Mouse (Mus musculus) embryo, embryonic 10 days (tissue): ENCODE results near the gene Krt71.
"Not testable (repeated sequence)": the region's sequence is repeated elsewhere in the genome, so short reads cannot be mapped to it uniquely, and the experiment has no call there.

Source experiments
- DNase-seq: peaks from one replicate; pipeline ENCODE4 v3.0.0-alpha.2; 2015; ENCODE audit warnings: low spot score

Gene Krt71

DNA sequence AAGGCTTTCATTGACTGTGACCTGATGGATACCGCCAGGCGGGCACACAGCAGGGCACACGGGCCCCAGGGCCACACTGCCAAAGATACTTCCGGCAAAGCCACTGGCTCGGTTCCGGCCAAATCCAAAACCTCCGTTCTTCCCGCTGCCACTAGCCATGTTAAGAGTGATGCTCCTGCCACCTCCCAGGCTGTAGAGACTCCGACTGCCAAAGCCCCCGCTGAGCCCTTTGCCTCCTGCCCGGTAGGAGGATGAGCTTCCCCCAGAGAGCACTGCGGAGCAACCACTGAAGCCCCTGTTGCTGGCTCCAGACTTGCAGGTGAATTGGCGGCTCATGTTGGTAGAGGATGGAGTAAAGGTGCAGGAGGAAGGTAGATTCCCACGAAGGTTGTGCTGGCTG, at the start of gene Krt71:
TSS of gene Krt71 (minus strand) at position 399 of the 400 bp plus-strand sequence.
- DNase-seq: no peak

DNA sequence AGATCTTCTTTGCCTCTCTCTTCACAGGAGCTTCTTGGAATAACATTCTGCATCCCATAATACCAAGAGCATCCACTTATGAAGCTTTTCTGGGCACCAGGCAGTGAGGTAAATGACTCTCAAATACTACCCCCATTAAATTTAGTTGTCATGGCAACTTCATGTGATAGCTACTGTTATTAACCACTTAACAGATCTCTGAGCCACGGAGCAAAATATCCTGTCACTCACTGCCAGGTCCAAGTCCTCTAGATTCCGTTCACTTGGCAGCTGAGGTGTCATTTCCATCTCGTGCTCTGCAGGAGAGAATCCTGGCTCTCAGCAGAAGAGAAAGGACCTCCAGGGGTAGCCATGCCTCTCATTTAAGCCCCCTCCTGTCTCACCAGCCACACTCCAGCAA, 48.0 kb upstream of the Krt71 start:
- no peak for DNase-seq

DNA sequence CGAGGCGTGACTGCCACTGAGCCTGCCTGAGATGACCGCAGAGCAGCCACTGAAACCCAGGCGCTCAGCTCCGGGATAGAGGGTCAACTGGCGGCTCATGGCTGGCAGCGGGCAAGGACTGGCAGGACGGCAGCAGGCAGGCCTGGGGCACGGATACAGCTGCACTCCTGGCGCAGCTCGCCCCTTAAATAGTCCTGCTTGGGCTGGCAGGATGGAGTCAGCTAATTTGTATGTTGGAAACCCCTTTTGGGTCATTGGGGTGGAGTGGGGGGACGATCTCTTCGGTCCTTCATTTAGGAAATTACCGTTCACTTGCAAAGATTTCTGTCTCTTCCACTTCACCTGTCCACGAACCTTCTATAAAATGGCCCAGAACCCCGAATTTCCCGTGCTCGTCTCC, 43.5 kb upstream of the Krt71 start, which contains the start of gene Krt72:
TSS of gene Krt72 (minus strand) at position 101 of the 400 bp plus-strand sequence.
- no peak for DNase-seq

DNA sequence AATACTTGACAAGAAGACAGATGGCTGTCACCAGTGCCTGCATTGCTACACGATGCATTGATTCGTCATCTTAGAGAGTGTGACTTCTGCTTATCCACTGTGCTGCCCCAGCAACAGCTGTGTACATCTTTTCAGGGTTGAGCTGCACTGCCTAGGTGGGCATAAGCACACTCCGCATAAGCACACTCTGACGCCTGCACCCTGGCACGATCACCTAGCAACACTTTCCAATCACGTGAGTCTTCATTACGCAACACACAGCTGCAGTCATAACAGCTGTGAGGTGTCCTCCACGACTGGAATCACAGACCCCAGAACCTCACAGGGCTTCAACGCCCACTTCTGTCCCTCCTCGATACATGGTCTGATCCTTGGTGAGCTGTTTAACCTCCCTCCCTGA, 30.5 kb upstream of the Krt71 start:
- DNase-seq: no peak

DNA sequence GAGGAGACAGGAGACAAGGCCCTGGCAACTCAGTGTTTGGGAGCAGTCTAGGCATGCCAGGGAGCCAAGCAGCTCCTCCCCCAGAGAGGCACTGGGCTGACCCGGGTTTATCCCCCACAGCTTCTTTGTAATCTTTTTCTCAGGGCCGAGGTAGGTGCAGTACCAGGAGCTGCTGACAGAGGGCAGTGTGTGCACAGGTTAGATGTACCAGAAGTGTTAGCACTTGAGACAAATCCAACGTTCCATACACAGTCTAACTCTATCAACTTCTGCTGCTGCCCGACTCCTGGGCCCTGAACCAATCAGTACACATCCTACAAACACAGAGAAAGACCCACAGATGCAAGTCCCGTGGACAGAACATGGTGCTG, 29.8 kb upstream of the Krt71 start:
- peak; percentile 93 for DNase-seq

DNA sequence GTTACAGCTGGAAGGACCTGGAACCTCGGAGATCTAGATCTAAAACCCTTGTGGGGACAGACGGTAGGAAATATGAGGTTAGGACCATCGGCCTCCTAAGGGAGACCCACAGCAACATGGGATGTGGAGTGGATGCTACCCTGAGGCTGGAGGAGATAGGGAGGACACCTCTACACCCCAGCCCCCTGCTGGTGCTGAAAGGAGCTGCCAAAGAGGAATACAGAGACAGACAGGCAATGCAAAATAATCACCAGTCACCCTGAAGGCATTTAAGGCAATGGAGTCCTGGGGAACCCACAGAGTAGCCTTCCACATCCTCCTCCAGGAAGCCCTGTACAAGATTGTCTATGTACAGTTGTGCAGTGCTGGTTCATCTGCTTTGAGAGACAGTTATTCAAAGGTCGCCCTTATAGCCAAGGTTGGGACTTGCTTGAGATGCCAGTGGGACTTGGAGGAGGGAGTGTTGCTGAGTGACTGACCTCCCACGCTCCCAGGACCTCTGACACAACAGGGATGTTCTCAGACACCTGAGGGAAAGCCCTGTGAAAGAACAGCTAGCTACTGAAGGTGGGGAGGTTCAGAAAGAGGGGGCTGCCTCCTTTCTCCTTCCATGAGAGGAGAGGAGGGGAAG, 29.3 kb upstream of the Krt71 start:
- peak; percentile 52 for DNase-seq

DNA sequence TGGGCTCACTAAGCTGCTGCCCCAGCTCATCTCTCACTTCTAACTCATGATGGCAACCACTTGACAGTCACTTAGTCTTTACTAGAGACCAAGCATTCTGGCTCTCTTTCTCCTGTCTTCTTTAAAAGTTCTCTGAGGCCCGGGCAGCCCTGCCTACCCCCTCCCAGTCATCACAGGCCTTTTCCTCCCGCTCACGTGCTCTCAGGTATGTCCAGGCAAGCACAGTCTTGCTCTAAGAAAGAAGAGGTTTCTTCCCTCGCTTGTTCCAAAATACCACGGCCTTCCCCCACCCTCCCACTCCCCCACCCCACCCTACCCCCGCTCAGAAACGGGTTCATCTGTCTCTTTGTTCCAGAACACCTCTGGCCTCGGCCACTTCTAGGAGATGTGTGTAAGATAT, 27.3 kb upstream of the Krt71 start:
- DNase-seq: no peak

DNA sequence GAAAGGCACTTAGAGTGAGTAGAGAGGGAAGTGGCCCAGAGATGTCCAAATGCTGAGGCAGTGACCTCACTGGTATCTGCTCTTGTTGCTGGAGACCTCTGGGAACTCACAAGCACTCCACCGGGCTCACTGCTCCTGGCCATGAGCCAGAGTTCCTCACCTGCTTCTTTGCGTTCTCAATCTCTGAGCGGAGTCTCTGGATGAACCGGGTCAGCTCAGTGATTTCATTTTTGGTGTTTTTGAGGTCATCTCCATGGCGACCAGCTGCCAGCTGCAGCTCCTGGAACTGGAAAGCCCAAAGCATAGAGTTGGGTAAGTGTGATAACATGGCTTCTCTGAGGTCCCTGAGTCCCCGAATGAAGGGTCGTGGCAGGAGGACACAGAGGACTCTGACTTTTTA, 5.1 kb downstream of the Krt71 start:
- DNase-seq: no peak

DNA sequence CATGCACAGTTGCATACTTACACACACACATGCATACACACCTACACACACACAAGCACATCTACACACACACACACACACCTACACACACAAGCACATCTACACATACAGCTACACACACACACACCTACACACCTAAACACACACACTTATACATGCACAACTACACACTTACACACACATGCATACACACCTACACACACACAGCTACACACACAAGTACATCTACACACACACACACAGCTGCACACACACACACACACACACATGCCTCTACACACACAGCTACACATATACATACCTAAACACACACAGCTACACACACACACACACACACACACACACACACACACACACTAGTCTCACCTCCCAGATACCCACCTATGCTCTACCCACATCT, 12.3 kb downstream of the Krt71 start:
- no peak for DNase-seq

DNA sequence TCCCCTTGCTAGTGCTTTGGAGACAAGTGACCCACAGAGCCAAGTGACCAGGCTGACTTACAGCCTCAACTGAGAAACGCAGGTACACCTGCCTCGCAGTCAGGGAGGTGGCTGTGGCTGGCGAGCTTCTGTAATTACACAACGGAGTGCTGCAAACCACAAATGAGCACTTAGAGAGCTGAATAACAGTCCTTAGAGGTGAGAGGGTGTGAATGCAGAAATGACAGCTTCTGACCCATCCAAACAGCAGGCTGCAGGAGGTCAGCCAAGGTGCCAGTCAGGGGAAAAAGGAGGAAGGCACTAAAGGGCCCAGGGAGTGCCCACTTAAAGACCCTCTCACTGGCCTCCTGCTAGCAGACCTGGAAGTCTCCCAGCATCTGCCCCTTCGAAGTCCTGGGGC, 18.2 kb downstream of the Krt71 start:
- no peak for DNase-seq

DNA sequence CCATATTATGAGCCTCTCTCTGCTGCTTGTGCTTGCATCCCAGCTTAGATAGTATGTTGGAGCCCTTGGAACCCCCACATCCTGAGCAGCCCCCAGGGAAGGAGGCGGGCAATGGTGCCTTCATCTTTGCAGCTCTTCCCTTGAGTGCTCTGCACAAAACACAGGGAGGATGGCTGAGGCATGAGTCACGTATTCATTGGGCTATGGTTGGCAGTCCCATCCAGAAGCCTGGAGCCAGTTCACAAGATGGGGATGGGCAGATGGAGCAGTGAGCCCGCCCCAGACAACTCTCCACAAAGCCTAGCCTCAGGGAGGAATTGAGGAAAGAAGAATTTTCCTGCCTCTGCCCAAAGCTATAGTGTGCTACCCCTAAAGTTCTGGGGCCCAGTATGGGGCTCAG, 27.1 kb downstream of the Krt71 start:
- DNase-seq: no peak

DNA sequence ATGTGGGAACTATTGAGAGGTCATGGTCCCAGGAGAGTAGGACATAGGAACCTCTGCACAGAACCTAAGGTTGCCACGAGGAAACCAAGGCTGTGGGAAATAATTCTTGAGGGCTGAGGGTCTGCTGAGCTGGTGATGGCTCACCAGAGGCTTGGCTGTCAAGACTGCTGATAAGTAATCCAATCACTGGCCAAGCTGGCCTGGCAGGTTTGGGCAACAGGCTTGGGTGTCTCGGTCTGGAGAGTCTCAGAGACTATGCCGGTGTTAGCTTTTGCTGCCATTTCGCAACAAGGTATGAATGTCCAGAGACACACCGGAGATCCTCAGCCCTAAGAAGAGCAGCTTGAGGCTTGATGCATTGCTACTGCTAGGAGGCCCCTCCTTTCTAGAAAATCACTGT, 28.6 kb downstream of the Krt71 start:
- DNase-seq: no peak

DNA sequence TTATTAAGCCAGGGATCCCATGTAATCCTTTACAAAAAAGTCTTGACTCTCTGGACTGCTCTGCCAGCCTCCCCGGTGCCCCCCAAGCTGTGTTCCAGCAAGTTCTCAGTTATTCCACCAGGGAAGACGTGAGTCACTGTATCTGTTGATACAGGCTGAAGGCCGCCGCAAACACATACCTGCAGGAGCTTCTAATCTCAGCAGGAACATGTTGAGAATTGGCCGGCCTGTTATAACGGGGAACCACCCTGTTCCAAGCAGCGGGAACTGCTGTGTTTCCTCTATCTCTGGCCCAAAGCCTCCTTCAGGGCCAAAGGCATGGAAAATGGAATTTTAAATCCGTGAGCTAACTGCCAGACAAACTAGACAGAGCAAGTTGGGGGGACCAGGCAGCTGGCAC, 29.2 kb downstream of the Krt71 start:
- no peak for DNase-seq

DNA sequence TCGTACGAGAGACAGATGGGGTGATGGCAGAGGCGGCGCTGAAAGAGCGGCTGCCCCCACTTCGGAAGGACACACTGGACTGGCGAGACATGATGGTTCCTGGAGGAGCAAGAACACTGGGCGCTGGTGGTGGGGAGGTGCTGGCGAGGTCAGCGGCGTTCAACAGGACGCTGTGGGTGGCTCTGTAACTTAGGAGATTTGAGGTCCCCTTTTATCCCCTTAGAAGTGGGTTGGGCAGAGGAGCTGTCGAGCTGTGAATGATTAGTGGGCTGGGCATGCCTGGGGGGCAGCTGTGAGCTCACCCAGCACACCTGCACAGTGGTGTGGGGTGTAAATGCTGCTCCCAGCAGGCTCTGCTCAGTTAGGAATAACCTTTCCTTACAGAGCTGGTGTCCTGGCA, 30.2 kb downstream of the Krt71 start, which contains the start of gene Krt5:
TSS of gene Krt5 (minus strand) at position 179 of the 400 bp plus-strand sequence.
- DNase-seq: no peak

DNA sequence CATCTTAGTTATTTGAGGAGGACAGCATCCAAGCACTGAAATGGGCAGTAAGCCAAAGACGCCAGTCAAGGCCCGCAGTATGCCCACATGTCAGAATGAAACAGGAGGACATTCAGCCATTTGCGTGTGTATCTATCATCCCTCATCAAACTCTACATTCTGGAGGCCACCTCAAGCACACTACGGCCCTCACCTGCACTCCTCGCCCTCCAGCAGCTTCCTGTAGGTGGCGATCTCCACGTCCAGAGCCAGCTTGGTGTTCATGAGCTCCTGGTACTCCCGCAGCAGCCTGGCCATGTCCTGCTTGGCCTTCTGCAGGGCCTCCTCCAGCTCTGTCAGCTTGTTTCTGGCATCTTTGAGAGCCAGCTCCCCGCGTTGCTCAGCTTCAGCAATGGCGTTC, 34.2 kb downstream of the Krt71 start:
- no peak for DNase-seq

DNA sequence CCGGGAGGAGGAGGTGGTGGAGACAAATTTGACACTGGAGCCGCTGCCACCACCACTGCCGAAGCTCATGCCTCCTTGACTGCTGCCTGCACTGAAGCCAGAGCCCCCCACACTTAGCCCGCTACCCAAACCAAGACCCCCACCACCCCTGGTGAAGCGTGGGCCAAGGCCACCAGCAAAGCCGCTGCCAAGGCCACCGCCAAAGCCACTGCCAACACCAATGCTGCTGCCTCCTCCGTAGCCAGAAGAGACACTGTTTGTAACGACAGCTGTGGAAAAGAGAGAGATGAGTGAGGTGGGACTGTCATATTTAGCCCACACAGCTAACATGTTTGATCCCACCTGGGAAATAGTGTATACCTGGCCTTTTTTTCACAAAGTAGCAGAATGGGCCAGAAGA, 35.5 kb downstream of the Krt71 start:
- DNase-seq: no peak

DNA sequence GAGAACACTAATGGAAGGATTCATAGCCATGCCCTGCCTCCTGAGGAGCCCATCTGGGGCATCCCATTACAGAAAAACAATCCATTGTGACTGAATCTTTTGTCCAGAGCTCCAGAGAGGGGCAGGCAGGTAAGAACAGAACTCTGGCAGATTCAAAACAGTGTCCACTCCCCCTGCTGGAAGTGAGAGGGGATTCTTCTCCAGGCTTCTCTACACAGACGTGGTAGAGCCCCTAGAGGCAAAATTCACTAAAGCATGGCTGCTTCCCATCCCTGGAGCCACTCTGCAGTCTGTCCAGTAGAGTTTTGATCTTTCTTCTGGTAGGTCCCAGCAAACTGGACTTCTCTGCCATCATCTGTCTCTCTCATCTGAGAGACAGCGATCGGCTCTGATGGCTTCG, 38.8 kb downstream of the Krt71 start:
- DNase-seq: peak; percentile 65

DNA sequence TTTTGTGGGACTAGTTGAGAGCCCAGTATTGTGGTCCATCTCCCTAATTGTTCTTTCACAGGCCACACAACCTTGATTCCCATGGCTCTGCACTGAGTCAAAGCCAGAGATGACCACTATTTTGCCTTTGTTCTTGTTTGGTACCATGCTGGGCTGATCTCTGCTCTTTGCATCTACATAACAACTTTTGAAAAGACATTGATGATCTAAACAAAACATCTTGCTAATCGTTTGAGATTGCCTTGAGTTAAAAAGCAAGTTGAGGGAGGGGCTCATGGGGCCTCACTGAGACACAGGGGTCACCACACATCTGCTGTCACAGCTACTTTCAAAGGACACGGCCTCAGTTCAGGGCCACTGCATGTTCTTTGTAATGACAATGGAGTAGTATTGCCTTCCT, 40.5 kb downstream of the Krt71 start:
- no peak for DNase-seq

DNA sequence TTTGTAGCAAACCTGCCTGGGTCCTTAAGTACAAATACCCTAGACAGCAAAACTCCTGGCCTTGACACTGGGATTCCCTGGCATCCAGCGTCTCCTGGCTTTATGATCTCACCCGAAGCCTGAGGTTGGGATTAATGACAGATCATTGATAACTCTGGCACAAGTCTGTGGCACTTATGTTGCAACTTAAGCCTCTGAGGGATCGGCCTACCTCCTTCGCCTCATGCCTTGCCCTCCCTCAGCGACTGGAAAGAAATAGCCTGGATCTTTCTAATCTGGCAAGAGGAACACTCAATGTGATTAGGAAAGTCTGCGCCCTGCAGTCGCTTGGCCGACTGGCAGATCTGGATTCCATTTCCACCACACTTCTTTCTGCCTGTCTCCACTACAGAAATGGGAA, 43.0 kb downstream of the Krt71 start:
- no peak for DNase-seq

DNA sequence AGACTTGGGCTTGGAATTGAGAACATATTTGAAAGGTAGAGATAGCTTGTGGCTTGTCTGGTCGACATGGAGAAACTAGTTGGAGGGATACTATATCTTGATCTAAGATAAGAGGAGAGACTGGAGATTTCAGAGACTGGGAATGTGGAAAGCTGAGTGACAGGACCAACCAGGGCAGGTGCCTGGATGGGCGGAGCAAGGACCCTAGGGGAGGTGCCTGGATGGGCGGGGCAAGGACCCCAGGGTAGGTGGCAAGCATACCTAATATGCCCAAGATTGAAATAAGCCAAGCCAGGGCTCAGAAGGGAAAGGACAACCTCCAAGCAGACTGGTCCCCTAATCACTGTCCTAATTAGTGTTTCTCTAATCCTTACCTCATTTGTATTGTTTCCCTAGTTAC, 43.7 kb downstream of the Krt71 start:
- no peak for DNase-seq

DNA sequence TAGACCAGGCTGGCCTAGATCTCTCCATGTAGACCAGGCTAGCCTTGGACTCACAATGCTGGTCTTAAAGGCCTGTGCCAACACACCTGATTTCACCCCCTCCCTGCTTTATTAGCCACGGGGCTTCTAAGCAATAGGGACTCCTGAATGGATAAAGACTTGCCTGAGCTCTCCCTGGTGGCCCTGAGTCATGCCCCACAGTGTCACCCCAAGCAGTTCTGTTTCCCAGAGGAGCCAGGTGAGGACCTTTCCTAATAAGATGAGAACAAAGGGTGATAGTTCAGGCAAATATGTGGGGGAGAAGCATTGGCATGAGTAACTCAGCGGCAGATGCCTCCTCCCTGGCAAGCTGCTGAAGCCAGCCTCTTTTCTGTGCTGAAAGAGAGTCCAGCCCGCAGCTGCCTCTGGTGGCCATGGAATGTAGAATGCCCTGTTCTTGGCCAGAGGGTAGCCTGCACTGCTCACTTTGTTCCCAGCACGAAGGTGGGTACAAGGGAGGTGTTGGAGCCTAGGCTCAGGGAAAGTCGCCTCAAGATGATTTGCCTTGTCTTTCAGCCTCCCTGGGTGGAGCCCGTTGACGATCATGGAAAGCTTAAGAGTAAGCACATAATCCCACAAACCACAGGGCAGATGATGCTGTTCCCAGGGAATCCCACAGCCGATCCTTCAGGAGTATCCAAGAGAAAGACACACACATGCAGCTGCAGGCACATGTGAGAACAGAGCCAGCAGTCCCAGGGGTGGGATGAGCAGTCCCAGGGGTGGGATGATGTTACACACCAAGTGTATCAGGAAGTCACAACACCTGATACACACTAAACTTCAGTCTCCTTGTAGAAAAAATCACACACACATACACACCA, 45.4 kb downstream of the Krt71 start:
- DNase-seq: no peak

DNA sequence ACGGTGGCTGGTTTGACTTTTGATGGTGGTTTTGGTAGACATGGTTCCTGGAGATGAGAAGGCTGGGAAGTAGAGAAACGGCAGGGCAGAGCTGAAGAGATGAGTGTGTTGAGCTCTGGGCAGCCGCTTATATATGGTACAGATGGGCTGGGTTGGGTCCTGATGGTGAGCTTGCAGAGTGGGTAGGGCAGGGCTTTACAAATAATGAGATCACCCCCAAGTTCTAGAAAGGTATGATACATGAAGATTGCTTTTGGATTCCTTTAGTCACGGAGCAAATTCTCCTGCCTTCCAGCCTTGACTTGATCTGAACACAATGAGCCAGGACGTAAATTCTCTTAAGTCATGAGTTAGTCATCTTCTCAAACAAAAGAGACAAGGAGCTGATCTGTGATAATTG, 48.7 kb downstream of the Krt71 start, which contains the start of gene Krt6a:
TSS of gene Krt6a (minus strand) at position 101 of the 400 bp plus-strand sequence.
- no peak for DNase-seq

DNA sequence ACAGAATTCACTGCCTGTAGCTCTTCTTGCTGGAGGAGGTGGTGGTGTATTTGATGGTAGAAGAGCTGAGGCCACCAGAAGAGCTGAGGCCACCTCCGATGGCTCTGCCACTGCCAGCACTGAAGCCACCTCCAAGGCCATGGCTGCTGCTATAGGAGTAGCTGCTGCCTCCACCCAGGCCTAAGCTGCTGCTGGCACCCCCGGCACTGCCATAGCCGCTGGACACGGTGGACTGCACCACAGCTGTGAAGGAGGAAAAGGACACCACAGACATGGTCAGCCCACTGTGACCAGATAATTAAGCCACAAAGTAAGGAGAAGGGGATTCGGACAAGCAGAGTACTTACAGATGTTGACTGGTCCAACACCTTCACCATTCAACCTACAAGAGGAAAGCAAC, 52.4 kb downstream of the Krt71 start:
- DNase-seq: not testable (repeated sequence)

DNA sequence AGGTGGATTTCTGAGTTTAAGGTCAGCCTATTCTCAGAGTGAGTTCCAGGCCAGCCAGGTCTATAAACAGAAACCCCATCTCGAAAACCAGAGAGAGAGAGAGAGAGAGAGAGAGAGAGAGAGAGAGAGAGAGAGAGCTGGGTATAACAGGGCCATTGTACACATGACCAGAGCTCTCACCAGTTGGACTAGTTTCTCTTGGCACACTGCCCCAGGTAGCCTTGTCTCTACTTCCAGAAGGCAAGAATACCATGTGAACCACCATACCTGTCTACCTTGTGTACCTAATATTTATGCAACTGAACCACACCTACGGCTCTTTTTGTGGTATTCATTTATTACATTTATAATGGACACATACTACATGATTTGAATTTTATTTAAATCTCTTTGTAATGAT, 54.7 kb downstream of the Krt71 start:
- DNase-seq: no peak
